Mouse (Mus musculus): ENCODE data around the gene Gm20807. TPM values are rescaled to one million over a fixed set of nuclear protein-coding genes. Genes with fewer than 3 reads are reported as not detected.
"Not testable (repeated sequence)": the region's sequence is repeated elsewhere in the genome, so short reads cannot be mapped to it uniquely, and the experiment has no call there.

Gm20807 gene
- not detected in 2 replicates for polyA plus RNA-seq (2014; fragmentation: Nextera tagmentation; extraction: Ambion mirVana)

DNA sequence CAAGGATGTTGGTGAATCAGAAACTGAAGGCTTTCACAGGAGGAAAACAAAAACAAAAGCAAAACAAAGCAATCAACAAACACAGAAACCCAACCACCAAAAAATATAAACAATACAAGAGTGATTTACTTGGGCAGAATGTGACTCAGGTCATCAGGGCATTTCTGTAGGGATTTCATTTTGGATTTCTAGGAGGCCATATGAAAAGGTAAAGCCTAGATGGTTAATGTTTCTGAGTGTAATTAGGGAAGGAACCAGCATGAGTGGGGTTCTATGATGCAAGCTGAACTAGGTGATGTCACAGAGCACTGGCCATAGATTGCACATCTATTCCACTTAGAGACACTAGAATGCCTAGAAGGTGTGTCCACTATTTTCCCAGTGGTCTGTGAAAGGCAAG is at the start of gene Gm20807:
Gene Gm20807, plus strand, starts transcription at position 301 of the 400 bp plus-strand sequence.
- H3K27ac ChIP-seq (ENCODE audit: low read depth, low read length); ATAC-seq (replicated peaks; ENCODE audit: insufficient number of reproducible peaks, low FRiP score, low TSS enrichment); H3K4me3 ChIP-seq (ENCODE audit: low read depth, low read length); H3K27me3 ChIP-seq (ENCODE audit: control insufficient read depth, insufficient read depth, low read length); H3K36me3 ChIP-seq (ENCODE audit: control insufficient read depth, insufficient read depth, low read length); H3K4me2 ChIP-seq; H3K4me1 ChIP-seq (ENCODE audit: control insufficient read depth, insufficient read depth, low read length); H3K9me3 ChIP-seq (replicated peaks; ENCODE audit: control insufficient read depth, low read length); H3K9ac ChIP-seq (ENCODE audit: low read depth, low read length): not testable (repeated sequence)

Other genes starting within 250 kb of the Gm20807 start
- gene Gm21891, start 90.6 kb downstream of the Gm20807 start, polyA plus RNA-seq (2014; fragmentation: Nextera tagmentation; extraction: Ambion mirVana), result not detected in 2 replicates
- gene Gm21425, start 119.1 kb downstream of the Gm20807 start, polyA plus RNA-seq (2014; fragmentation: Nextera tagmentation; extraction: Ambion mirVana), result not detected in 2 replicates
- not detected in 2 replicates for gene Gm21828, start 181.0 kb downstream of the Gm20807 start, polyA plus RNA-seq (2014; fragmentation: Nextera tagmentation; extraction: Ambion mirVana)
- not detected in 2 replicates for gene Gm21440, start 209.5 kb downstream of the Gm20807 start, polyA plus RNA-seq (2014; fragmentation: Nextera tagmentation; extraction: Ambion mirVana)
- gene Gm21454, start 209.6 kb downstream of the Gm20807 start, polyA plus RNA-seq (2014; fragmentation: Nextera tagmentation; extraction: Ambion mirVana), result not detected in 2 replicates